Mouse (Mus musculus) gastrocnemius, adult 18-20 months (tissue): ENCODE data around the gene Neb. TPM values are rescaled to one million over a fixed set of nuclear protein-coding genes. Genes with fewer than 3 reads are reported as not detected.

ENCODE experiments used
- DNase-seq: peaks from one replicate; pipeline ENCODE4 v3.0.0; 2021; ENCODE audit warnings: low spot score
- total RNA-seq, 2 experiments: library from RNA; stranded (reverse); gene quantifications; 2 replicates each; pipeline ENCODE4 v1.2.3; 2021

Neb gene
- total RNA-seq, 2 experiments from 2014 or later: 5,308 to 5,533 TPM

DNA sequence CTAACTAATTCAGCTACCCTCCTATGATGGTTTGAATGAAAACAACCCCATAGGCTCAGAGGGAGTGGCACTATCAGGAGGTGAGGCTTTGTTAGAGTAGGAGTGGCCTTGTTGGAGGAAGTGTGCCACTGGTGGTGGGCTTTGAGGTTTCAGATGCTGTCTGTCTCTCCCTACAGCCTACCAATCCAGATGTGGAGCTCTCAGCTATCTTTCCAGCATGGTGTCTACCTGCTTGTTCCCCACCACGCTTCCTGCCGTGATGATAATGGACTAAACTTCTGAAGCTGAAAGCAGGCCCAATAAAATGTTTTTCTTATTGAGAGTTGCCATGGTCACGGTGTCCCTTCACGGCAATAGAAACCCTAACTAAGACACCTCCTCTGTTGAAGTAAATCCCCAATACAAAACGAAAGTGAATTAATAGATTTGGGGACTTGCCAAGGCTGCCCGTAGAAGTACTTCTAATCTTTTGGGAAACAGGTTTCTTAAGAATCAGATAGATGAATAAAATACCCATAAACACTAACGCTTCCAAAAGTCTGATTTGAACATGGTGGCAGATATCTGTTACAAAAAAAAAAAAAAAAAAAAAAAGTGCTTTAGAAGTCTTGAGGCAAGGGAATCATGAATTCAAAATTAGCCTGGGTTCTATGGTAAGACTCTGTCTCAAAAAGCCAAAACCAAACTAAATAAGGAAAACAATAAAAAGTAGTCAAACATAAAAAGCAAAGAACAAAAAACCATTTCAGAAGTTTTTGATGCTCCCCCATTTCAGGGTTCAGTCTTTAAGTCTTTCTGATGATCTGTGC lies 63.1 kb downstream of the Neb start:
- DNase-seq: no peak

- DNase-seq: no peak
Observed at GRCm38 (mm10) chr2:52310757-52311156, 67.5 kb downstream of the Neb start.

- no peak for DNase-seq
Observed at GRCm38 (mm10) chr2:52306635-52307034, 71.6 kb downstream of the Neb start.

- DNase-seq: no peak
Observed at GRCm38 (mm10) chr2:52304554-52304953, 73.7 kb downstream of the Neb start.

DNA sequence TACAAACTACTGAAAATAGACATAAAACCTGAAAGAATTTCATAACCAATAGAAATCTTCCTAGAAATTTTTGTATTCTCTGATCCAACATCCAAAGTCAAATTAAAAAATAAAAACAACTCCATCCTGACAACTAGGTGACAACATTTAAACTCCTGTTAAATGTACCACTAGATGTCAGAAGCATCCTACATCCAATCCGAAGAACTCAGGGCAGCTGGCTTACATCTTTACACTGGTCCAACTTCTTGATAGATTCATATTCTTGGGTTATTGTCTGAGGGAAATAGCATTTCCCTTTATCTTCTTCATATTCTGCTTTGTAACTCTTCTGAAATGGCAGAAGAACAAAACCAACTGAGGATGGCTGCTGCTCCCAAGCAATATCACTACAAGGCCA lies 74.9 kb downstream of the Neb start:
- DNase-seq: no peak

- DNase-seq: no peak
Observed at GRCm38 (mm10) chr2:52297969-52298368, 80.3 kb downstream of the Neb start.

- no peak for DNase-seq
Observed at GRCm38 (mm10) chr2:52296779-52297178, 81.5 kb downstream of the Neb start.

GRCm38 (mm10) chr2:52287436-52287835 lies 90.8 kb downstream of the Neb start:
- DNase-seq: no peak

DNA sequence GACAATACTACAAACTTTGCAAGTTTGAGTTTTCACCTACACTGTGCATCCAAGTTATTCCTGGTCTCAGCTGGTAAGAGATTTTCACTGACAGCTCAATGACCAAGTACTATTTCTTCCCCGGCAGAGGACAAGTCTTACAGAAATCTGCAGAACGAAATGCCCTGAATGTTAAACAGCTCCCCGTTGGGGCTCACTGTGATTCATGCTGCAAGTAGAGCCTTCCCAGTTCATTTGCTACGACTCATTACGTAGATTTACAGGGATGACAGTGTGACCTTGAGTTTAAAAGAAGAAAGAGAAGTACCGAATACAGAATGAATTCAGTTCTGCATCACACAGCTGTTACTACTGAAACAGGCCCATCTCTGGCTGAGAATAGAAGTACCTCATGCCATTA lies 91.9 kb downstream of the Neb start:
- DNase-seq: no peak

- peak; percentile 67 for DNase-seq
Observed at GRCm38 (mm10) chr2:52272146-52272545, 106.1 kb downstream of the Neb start.

DNA sequence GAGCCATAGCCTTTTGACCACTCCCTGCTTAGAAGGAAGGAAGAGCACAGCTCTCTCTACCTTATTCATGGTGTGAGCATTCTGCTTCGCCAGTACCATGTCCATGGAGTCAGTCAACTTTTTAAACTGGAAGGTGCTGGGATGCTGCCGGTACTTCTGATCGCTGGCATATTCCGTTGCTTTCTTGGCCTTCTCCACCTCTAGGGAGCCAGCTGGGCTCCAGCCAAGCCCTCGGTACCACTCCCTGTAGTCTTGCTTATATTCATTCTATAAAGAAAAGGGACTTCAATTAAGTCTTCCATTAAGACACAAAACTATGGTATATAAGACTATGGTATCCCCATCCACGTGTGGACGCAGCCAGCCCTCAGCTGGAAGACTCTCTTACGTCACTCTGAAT lies 107.4 kb downstream of the Neb start:
- DNase-seq: no peak

DNA sequence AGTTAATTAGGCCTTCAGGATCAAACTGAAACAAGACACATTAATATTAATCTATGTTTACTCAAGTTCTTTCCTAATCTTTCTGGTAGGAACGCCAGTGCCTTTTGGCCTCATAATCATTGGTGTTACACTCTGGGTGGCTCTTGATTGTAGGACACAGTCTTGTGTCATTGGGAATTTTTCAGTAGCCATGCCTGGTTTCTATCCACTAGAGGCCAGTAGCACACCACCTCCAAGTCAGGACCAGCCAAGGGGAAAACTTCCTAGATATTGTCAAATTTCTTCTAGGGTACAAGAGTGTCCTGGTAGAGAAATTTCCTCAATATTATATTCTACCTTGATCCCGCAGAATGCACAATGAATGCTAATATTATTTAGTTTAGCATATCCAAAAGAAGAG lies 116.1 kb downstream of the Neb start:
- no peak for DNase-seq

DNA sequence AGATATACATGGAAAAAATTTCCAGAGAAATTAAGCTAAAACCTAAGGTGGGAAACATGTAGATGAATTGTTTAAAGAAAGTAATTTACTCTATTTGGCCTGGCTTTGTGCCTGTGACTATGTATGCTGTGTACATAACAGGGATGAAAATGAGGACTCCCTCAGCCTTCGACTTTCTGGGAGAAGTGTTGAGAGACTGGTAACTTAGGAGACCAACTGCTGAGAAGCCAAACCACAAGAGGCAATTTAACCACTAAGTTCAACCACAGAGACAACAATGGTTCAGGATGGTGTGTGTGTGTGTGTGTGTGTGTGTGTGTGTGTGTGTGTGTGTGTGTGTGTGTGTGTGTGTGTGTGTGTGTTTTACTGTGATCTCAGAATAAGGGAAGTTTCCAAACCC lies 126.2 kb downstream of the Neb start:
- no peak for DNase-seq

GRCm38 (mm10) chr2:52248316-52248826 lies 129.9 kb downstream of the Neb start:
- DNase-seq: no peak

- no peak for DNase-seq
Observed at GRCm38 (mm10) chr2:52245091-52245490, 133.2 kb downstream of the Neb start.

DNA sequence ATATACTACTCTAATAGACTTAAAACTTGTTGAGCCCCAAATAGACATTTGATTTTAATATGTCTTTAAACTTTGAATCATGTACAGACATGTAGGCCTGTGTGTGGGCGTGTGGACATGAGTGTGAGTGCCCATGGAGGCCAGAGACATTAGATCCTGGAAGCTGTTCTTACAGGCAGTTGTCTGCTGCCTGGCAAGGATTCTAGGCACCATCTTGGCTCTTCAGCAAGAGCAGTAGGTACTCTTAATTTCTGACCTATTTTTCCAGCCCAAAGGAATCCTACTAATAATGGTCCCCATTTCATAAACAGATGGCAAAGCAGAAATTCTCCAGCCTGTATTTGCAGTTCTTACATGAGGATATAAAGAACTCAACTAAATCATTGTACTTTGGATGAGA lies 135.6 kb downstream of the Neb start:
- DNase-seq: no peak

- DNase-seq: peak; percentile 48
Observed at GRCm38 (mm10) chr2:52237892-52238291, 140.4 kb downstream of the Neb start.

DNA sequence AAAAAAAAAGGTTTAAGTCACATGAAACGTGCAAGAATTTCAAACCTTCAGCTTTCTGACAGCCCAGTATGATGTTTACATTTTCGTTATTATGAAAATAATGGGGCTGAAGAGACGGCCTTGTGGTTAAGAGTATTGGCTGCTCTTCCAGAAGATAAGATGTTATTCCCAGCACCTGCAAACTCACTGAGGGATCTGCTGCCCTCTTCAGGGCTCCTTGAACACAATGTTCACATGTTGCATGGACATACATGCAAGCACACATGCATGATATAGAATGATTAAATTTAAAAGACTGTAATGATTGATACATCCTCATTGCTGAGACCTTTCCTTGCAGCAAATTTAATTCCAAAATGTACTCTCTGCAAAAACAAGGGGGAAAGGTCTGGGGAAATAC lies 150.7 kb downstream of the Neb start:
- DNase-seq: no peak

- DNase-seq: no peak
Observed at GRCm38 (mm10) chr2:52224366-52224765, 153.9 kb downstream of the Neb start.

- peak; percentile 41 for DNase-seq
Observed at GRCm38 (mm10) chr2:52220074-52220473, 158.2 kb downstream of the Neb start.

GRCm38 (mm10) chr2:52215945-52216344 lies 162.3 kb downstream of the Neb start:
- DNase-seq: no peak

GRCm38 (mm10) chr2:52212561-52212961 lies 165.7 kb downstream of the Neb start:
- no peak for DNase-seq

DNA sequence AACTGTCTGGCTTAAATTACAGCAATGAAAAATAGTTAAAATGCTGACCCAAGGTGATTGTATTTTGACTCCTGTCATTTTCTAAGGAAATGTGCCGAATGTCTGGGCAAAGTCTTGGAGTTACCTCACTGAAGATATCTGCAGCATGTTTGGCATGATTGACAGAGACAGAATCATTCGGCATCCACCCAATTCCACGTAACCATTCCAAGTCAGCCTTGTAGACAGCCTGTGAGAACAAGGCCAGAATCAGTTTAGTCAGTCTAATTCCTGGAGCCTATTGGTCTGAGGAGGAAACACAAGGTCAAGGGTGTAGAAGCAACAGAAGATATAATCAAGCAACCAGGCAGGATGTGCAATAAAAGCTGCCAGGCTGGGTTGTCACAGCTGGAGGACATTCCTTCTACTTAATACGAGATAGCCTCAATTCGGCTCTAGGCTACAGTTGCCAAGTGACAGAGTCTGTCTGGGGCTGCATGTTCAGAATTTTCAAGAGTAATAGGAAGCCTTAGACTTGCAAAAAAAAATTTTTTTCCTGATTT lies 166.8 kb downstream of the Neb start:
- DNase-seq: no peak
